ENCODE assay signal across 10 mouse cellular contexts in the genomic region with DNA sequence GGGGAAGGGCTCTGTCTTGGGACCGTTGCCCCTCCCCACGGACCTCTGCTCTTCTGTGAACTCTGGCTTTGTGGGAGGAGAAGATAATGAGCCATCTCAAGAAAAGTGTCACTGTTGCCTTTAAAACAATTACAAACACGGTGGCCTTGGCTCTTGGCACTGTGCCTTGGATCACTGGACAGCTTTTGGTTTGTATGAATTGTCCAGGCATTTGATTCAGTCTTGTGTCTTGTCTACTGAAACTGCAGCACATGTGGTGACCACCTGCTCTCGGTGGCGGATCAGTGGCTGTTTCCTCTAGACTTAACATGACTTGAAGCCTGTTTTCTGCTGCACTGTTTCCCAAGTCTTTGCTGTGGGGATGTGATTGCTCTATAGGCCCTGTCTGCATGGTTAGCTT. TPM values are rescaled to one million over a fixed set of nuclear protein-coding genes. Genes with fewer than 3 reads are reported as not detected.
DNase-seq lines count a peak whose midpoint lies in the region.
"Had no signal": no experiment of that assay in that cellular context is flagged by ENCODE, and none has a peak within 500 bp of the region (broad histone marks: within the 10 kb centered on the region; RNA-seq: fewer than 3 reads in every experiment).

No protein-coding gene starts in this region.

- intact Hi-C loops in heart, postnatal 14 days (cut with DNase I) = no loop called here
- intact Hi-C loops in left cerebral cortex, postnatal 14 days (cut with DNase I) = no loop called here

- DNase-seq in heart, postnatal 14 days = peak; percentile 52 to 67
- DNase-seq in heart, adult 11 months = no peak
- peak; percentile 20 for DNase-seq in adipocyte (ENCODE audit: low spot score)
- DNase-seq in adrenal gland, postnatal 36 days = peak; percentile 78 to 84
- DNase-seq in mesoderm, embryonic 11.5 days (ENCODE audit: low read depth, low spot score) = peak; percentile 37
- no peak for DNase-seq in left cerebral cortex, postnatal 14 days (ENCODE audit: low spot score in 2 of 2)
- DNase-seq in cerebellum, postnatal 4 days (ENCODE audit: low spot score in 2 of 2) = no peak
- DNase-seq: cerebellum, postnatal 36 days; layer of hippocampus, postnatal 36 days had no signal

RNA-seq across cellular contexts. Expression of a gene that starts 44.1 kb away (rescaled TPM):
- 1 to 10 TPM; 3.1 to 3.9 TPM for total RNA-seq in heart, postnatal 14 days (2021)
- total RNA-seq in adrenal gland, postnatal 36 days (2021) = 1 to 10 TPM; 1.2 to 1.8 TPM
- total RNA-seq in left cerebral cortex, postnatal 14 days (2021) = 1 to 10 TPM; 1.9 to 4.0 TPM
- total RNA-seq: G1E had no signal

Comparison
In these comparisons a context has a peak if more than half of its experiments do, and no peak if none do; other contexts are left out.
1. DNase-seq: peak in heart, postnatal 14 days (2 of 2), adipocyte (single experiment), adrenal gland, postnatal 36 days (2 of 2) and mesoderm, embryonic 11.5 days (single experiment); none in heart, adult 11 months (single experiment), left cerebral cortex, postnatal 14 days (0 of 2) and cerebellum, postnatal 4 days (0 of 2).